8 mouse cellular contexts compared by ENCODE assay signal in genomic region chr2:134785970-134786855, GRCm38 (mm10). TPM values are rescaled to one million over a fixed set of nuclear protein-coding genes. Genes with fewer than 3 reads are reported as not detected.
DNase-seq lines count a peak whose midpoint lies in the region; ATAC-seq and TF ChIP-seq lines count a peak whose summit lies in the region.

Plcb1 (plus strand) TSS chr2:134786067.

- WGBS in forebrain, embryonic 13.5 days: under 1% methylated on average over 71 of the region's 88 CpGs
- WGBS in heart, embryonic 16.5 days: under 1% methylated on average over 81 of the region's 88 CpGs
- WGBS in liver, embryonic 12.5 days (ENCODE audit: insufficient replicate concordance): 3% methylated on average over 86 of the region's 88 CpGs

- H3K36me3 ChIP-seq in forebrain, embryonic 13.5 days (ENCODE audit: poor library complexity, severe bottlenecking): no peaks in the 10 kb centered on the region
- no peaks in the 10 kb centered on the region for H3K36me3 ChIP-seq in heart, embryonic 16.5 days (ENCODE audit: control insufficient read depth, insufficient read depth)
- no peaks in the 10 kb centered on the region for H3K36me3 ChIP-seq in liver, embryonic 12.5 days
- H3K36me3 ChIP-seq in myocyte (ENCODE audit: control insufficient read depth, insufficient read depth): no peaks in the 10 kb centered on the region

- peak; percentile 94 for ATAC-seq in cerebellum, adult (ENCODE audit: insufficient number of reproducible peaks, low FRiP score, low TSS enrichment)
- ATAC-seq in forebrain, embryonic 13.5 days: peak; percentile 98
- ATAC-seq in heart, embryonic 16.5 days (replicated peaks; ENCODE audit: extremely low read depth, insufficient read depth, low FRiP score): peak; percentile 95
- ATAC-seq in liver, embryonic 12.5 days: peak; percentile 87

- H3K27me3 ChIP-seq in forebrain, embryonic 13.5 days: no peaks in the 10 kb centered on the region
- H3K27me3 ChIP-seq in heart, embryonic 16.5 days (ENCODE audit: control insufficient read depth, insufficient read depth, low read length): peaks cover 5% of the 10 kb centered on the region
- peaks cover 34% of the 10 kb centered on the region for H3K27me3 ChIP-seq in liver, embryonic 12.5 days (replicated peaks)
- H3K27me3 ChIP-seq in myocyte (ENCODE audit: control insufficient read depth, insufficient read depth, insufficient read length): no peaks in the 10 kb centered on the region

- TF ChIP-seq POLR2A in myocyte (IDR thresholded peaks at IDR 0.05; ENCODE audit: insufficient read length, low read depth): peak; percentile 70

- H3K4me3 ChIP-seq in forebrain, embryonic 13.5 days: peak within 1 kb of the TSS; percentile 64
- peak within 1 kb of the TSS; percentile 65 for H3K4me3 ChIP-seq in heart, embryonic 16.5 days (ENCODE audit: low read length)
- H3K4me3 ChIP-seq in liver, embryonic 12.5 days: peak within 1 kb of the TSS; percentile 60
- peak within 1 kb of the TSS; percentile 25 for H3K4me3 ChIP-seq in myocyte

- peak within 1 kb of the TSS; percentile 80 for H3K9ac ChIP-seq in forebrain, embryonic 13.5 days
- H3K9ac ChIP-seq in heart, embryonic 16.5 days (ENCODE audit: low read length): peak within 1 kb of the TSS; percentile 75
- peak within 1 kb of the TSS; percentile 52 for H3K9ac ChIP-seq in liver, embryonic 12.5 days

- H3K79me2 ChIP-seq in myocyte (ENCODE audit: control insufficient read depth, insufficient read depth): no peaks in the 10 kb centered on the region

- H3ac ChIP-seq in myocyte (ENCODE audit: control insufficient read depth, insufficient read length): peak within 1 kb of the TSS; percentile 1

- H3K4me2 ChIP-seq in forebrain, embryonic 13.5 days: peak within 1 kb of the TSS; percentile 94
- H3K4me2 ChIP-seq in heart, embryonic 16.5 days (ENCODE audit: low read depth, low read length): peak within 1 kb of the TSS; percentile 92
- peak within 1 kb of the TSS; percentile 71 for H3K4me2 ChIP-seq in liver, embryonic 12.5 days
- H3K4me2 ChIP-seq in myocyte (ENCODE audit: low read depth): peak within 1 kb of the TSS; percentile 53

- H3K9me3 ChIP-seq in forebrain, embryonic 13.5 days (replicated peaks): no peaks in the 10 kb centered on the region
- no peaks in the 10 kb centered on the region for H3K9me3 ChIP-seq in heart, embryonic 16.5 days (replicated peaks; ENCODE audit: control insufficient read depth, low read length)
- no peaks in the 10 kb centered on the region for H3K9me3 ChIP-seq in liver, embryonic 12.5 days (replicated peaks)

- H3K4me1 ChIP-seq in forebrain, embryonic 13.5 days: peaks cover 15% of the 10 kb centered on the region
- H3K4me1 ChIP-seq in heart, embryonic 16.5 days (ENCODE audit: control insufficient read depth, insufficient read depth, low read length): peaks cover 3% of the 10 kb centered on the region; the same call in 1 of the 2 replicates
- no peaks in the 10 kb centered on the region for H3K4me1 ChIP-seq in liver, embryonic 12.5 days

- peak within 1 kb of the TSS; percentile 78 for H3K27ac ChIP-seq in forebrain, embryonic 13.5 days
- H3K27ac ChIP-seq in heart, embryonic 16.5 days (ENCODE audit: low read length): no peak within 1 kb of the TSS
- H3K27ac ChIP-seq in liver, embryonic 12.5 days: 0 out of 2 replicates have a peak within 1 kb of the TSS, but pooled peaks have one; percentile 51

- DNase-seq in 3134 (ENCODE audit: extremely low read depth, insufficient read length, low spot score): peak; percentile 14
- peak; percentile 92 to 93 for DNase-seq in kidney, postnatal 36 days
- DNase-seq in spleen, postnatal 36 days (ENCODE audit: low spot score in 2 of 2): peak; percentile 21 to 27

TF ChIP-seq in myocyte, 11 proteins besides CTCF, POLR2A, EP300 and RAD21:
- TF ChIP-seq MYOG (IDR thresholded peaks at IDR 0.05; ENCODE audit: control insufficient read depth in 1 of 3, insufficient read depth in 1 of 3, insufficient read length in 2 of 3, low read depth in 2 of 3): peak in 1 of 3 experiments; percentile 14
- TF ChIP-seq TCF12 (IDR thresholded peaks at IDR 0.05; ENCODE audit: insufficient read depth, poor library complexity, severe bottlenecking): no peak
- peak; percentile 58 for TF ChIP-seq POLR2AphosphoS2 (IDR thresholded peaks at IDR 0.05; ENCODE audit: insufficient read length, low read depth)

RNA-seq across cellular contexts. Expression of gene Plcb1, which starts in this region (rescaled TPM):
- 27.3 and 27.6 TPM in 2 replicates for polyA plus RNA-seq in forebrain, embryonic 13.5 days (2015; fragmentation: Nextera tagmentation; extraction: Ambion mirVana)
- 3.2 and 5.4 TPM in 2 replicates for polyA plus RNA-seq in heart, embryonic 16.5 days (2015; fragmentation: Nextera tagmentation; extraction: Ambion mirVana)
- polyA plus RNA-seq in liver, embryonic 12.5 days (2016; fragmentation: Nextera tagmentation; extraction: Ambion mirVana): 4.4 and 4.9 TPM in 2 replicates
- 0.76 TPM for polyA plus RNA-seq in myocyte (2012; fragmentation: generic; extraction: Trizol)

Comparison
In these comparisons a context has a peak if more than half of its experiments do, and no peak if none do; other contexts are left out.
1. DNase-seq: peak in every context shown above with its lines; median percentile 92 in kidney, postnatal 36 days; 24 in spleen, postnatal 36 days; 14 in 3134.